Mouse (Mus musculus): ENCODE measurements around the gene 1700001C19Rik. TPM values are rescaled to one million over a fixed set of nuclear protein-coding genes. Genes with fewer than 3 reads are reported as not detected.

Gene 1700001C19Rik
- total RNA-seq, 1 experiment from 2014 or later, result not detected

DNA sequence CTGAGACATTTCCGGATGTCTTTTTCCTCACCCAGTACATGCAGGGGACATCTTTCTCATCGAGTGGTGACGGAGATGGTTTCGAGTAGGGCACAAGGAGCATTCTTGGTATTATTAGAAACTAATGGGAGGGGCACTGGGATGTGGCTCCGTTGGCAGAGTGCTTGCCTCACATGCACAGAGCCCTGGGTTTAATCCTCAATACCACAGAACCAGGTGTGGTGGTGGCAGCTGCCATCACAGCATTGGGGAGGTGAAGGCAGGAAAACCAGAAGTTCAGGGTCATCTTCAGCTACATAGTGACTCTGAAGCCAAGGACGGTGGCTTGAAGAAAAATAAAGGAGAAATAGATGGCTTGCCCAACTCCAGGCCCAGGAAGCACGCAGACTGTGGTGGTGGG is 25.0 kb upstream of the 1700001C19Rik start:
- no peak for DNase-seq

DNA sequence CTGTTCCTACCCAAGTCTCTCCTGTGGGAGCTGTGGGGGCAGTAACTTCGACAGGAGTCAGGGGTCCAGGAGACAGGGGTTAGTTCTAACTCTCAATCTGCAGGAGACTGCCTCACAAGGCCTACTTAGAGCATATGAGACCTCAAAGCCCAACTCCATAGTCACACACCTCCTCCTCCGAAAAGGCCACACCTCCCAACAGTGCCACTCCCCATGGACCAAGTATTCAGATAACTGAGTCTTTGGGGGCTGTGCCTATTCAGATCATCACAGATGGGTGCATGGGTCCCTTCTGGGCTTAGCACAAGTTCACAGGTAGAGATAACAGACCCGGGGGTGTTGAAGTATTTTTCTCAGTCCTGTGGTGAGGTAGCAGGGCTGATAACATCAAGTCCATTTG is 24.5 kb upstream of the 1700001C19Rik start:
- DNase-seq, result no peak

DNA sequence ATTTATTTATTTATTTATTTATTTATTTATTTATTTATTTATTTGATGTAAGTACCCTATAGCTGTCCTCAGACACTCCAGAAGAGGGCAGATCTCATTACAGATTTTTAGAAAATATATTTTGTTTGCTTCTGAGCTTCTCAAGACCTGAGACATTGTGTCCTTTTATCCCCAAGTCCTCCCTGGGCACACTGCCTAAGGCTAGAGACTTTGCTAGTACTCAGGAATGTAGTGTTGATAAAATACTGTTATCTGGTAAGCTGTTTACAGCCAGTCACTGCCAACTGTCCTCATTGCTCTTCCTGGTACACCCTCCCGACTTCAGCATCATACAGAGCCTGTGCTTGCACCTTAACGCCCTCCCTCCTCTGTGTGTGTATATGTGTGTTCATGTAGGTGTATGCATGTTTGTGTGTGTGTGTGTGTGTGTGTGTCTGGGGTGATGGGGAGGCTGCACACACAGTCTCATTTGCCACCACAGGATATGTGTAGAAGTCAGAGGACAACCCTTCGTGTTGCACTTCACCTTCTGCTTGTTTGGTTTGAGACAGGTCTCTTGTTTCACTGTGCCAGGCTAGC is 22.3 kb upstream of the 1700001C19Rik start:
- no peak for DNase-seq

DNA sequence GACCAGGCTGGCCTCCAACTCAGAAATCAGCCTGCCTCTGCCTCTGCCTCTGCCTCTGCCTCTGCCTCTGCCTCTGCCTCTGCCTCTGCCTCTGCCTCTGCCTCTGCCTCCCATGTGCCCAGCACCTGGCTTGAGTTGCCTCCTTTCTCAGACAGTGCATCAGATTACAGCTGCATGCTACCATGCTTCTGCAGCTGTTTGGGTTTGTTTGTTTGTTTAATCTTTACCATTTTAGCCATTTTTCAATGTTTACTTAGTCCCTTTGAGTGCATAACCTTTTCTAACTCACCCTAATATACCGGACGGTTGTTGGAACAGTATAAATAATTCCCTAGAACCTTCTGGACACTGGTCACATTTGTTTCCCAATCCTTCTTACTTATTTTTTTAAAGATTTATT is 21.8 kb upstream of the 1700001C19Rik start:
- no peak for DNase-seq

DNA sequence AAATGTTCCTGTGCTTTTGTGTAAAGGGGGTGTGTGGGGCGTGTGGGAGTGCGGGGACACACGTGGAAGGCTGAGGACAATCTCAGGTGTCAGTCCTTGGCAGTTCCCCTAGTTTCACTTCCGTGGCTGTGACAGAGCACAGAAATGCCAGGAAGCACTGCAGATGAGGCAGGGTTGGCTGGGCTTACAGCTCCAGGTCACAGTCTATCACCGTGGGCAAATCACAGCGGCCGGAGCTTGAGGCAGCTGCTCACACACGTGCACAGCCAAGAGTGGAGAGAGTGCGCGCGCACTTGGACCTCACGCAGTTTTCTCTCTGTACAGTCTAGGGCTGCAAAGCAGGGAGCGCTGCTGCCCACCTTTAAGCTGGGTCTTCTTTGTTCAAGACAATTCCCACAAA is 21.1 kb upstream of the 1700001C19Rik start:
- no peak for DNase-seq

DNA sequence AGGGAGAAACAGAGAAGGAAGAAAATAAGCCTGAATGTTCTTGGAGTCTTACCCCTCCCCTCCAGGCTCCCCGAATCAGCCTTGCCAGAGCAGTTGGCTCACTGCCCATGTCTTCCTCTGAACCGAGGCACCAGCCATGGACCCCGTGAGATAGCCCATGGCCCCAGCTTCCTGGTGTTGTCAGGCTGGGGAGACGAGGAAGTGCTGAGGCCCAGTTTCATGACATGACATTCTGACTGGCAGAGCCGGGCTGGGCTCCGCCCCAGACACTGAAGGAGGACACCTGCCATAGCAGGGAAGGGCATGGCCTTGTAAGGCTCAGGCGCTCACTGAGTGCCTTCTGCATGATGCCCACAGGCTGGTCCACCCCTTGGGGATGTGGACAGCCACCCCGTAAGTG is 17.5 kb upstream of the 1700001C19Rik start:
- no peak for DNase-seq

DNA sequence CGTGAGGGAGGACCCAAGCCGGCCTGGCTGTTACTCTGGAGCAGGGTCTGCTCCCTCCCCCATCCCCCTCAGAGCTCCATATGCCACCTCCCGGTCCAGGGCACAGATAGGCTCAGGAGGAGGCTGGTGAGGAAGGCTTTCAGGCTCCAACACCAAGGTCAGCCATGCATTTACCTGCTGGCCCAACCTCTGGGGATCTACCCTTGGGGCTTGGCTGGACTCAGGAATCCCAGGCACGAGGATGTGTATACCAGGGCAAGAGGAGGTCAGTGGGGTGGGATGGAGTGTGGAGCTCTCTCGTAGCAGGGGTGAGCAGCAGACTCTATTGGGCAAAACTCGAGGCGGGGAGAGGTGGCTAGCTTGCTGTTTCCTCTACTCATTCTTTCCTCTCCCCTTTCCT is 15.7 kb upstream of the 1700001C19Rik start:
- no peak for DNase-seq

DNA sequence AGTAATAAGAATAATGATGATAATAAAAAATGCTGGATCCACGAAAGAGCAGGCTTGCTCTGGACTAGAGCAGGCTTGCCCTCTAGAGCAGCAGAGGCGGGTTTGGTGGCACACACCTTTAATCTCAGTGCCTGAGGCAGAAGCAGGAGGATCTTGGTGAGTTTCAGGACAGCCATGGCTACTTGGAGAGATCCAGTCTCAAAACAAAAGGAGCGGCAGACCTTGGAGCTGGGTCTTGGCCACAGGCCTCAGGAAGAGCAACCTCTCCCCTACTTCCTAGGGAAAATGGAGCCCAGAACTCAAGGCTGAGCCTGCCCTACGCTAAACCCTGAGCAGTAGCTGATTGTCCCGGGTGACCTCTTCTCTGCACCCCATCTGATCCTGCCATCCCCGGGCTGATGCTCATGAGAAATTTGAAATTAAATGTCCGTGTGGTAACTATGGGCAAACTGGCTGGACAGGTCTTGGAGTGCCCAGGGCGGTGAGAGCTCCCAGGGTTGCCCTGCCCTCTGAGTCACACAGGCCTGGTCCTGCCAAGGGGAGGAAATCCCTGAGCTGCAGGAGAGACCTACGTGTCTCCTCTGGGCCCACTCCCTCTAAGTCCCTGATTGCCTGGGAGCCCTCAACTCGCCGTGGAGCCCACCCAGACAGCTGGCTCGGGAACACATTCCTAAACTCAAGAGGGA is 13.8 kb upstream of the 1700001C19Rik start:
- peak; percentile 32 for DNase-seq

DNA sequence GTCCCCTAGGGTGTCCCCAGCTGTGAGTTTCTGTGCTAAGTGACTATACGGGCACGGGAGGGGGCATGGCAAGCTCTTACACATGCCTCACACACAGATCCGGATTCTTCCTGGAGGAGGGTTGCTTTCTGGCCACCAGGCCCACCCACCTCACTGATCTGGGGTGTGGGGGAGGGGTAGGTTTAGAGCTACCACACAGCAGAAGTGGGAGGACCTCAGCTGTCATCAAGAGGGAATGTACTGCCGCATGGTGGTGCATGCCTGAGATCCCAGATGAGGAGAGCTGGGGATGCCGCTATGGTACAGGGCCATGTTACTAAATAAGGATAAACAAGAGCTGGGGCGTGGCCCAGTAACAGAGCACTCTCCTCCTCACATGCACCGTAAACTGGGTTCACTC is 13.1 kb upstream of the 1700001C19Rik start:
- no peak for DNase-seq

DNA sequence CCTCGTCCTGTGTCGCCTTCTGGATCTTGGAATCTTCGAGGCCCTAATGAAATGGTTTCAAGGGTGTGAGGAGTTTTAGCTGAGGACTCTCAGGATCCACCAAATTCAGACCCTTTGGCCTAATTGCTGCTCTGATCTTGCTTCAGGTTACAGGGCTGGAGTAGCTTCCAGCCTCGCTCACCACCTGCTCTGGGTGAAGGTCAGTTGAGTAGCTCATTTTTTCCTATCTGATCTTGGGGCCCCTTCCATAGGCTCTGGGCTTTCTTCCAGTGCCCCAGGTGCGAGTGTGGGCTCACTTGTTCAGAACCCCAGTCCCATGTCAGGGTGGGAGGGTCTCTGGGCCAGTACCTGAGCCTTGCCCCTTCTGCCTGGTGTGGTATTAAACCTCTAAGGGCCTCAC is 12.3 kb upstream of the 1700001C19Rik start:
- DNase-seq, result no peak

DNA sequence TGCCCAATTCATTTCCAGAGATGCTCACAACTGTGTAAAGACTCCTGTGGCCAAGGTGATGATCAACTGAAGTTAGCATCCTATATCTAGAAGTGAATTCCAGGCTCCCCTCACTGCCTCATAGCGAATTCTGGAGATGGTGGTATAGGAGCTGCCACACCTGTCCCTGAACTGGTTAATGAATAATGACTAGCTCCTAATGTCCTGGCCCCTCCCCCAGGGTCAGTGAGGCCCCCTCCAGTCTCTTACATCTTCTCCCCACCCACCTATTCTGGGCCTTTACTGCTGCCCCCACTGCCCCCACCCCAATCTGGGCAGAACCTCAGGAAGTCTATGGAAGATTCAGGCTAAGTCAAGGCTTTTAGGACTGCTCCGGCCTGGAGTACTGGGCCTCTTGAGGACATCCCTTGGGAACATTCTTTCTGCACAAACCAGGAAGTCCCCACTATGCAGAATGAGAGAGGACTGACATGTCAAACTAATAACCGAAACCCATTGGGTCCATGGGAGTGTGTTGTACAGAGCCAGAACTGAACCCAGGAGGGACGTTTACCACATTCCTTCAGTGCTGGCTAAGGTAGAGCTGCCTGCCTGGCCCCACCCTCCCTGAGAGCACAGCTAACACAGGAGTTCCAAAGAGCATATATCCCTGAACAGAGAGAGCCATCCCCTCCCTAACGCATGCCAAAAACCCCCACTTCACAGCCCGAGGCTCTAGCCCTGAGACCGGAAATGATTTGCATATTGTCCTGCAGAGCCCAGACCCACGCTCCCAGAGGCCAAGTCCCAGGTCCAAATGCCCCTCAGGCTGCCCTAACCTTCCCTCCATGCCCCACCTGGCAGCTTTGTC is 11.6 kb upstream of the 1700001C19Rik start:
- DNase-seq, result no peak

DNA sequence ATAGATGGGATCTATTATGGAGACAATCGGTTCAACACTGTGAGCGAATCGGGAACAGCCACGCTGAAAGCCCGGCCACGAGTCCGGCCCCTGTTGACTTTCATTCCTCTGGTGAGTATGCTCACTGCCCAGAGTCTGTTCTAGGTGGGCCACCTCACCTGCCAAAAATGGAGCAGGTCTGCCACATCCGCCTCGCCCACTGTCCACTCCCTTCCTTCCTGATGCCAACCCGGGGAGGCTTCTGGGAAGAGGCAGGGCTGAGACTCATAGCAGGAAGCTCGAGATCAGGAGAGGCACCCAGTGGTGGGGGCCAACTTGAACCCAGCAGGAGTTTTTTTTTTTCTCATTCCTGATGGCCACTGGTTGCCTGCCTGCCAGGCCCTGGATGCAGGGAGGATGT is 9.4 kb upstream of the 1700001C19Rik start:
- DNase-seq, result no peak

DNA sequence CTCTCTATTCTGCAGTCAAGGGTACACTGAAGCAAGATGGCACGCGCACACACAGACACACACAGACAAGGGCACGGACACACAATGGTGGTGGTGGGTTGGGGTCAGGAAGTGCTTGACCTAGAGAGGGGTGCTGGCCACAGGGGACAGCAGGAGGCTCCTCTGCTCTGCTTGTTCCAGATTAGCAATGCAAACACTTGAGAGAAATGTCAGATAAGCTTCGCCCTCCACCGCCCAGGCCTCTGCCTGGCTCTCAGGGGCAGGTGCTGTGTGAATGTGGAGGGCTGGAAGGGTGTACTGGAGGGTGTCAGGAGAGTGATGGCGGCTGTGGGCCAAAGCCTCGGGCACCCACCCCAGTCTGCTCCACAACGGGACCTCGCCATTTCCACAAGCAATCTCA is 8.8 kb upstream of the 1700001C19Rik start:
- no peak for DNase-seq

DNA sequence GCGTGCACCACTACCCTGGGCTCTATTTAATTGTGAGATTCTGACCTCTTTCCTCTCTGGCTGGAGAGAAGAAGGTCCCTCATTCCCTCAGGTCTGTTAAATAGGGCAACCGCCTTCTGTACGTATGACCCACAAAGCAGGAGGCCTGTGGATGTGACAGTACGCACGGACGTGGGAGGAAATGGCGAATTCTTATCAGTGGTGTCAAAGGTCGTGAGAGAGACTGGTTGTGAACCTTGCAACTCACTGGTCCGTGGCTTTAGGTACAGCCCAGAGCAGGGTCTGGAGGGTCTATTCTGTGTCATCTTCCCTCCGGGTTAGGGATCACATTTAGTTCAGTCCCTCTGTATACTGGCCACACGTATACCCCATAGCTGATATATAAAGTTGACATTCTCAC is 8.3 kb upstream of the 1700001C19Rik start:
- no peak for DNase-seq

DNA sequence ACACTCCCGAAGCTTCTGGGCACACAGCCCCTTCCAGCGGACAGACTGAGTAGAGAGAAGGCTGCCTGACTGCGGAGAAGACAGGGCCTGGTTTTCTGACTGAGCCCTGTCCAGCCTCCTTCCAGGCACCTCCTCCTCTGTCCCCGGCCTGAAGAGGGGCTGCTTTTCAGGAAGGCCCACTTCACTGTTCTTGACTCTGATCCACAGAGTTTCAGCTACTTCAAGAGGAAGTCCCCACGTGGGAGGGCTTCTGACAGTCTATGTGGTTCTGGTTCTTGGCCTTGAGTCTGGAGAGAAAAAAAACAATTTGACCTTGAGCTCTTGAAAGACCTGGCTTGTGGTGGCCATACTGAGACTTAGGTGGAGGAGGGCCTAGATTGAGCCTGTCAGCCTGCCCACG is 6.9 kb upstream of the 1700001C19Rik start:
- no peak for DNase-seq

DNA sequence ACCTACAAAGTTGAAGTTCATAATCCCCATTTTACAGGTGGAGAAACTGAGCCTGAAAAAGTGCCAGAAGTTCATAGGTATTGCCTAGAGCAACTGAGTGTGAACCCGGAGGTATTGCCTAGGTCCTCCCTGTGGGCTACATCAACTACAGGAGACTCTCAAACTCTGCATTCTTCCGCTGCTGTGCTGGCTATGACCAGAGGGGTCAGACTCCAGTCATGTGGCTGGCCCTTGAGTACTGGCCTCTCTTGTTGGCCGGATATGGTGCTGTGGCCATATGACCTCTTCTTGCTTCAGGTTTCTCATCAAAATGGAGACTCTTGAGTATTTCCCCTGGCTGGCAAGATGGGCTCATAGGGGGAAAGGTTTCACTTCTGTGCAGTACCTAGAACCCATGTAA is 5.1 kb upstream of the 1700001C19Rik start:
- DNase-seq, result no peak

DNA sequence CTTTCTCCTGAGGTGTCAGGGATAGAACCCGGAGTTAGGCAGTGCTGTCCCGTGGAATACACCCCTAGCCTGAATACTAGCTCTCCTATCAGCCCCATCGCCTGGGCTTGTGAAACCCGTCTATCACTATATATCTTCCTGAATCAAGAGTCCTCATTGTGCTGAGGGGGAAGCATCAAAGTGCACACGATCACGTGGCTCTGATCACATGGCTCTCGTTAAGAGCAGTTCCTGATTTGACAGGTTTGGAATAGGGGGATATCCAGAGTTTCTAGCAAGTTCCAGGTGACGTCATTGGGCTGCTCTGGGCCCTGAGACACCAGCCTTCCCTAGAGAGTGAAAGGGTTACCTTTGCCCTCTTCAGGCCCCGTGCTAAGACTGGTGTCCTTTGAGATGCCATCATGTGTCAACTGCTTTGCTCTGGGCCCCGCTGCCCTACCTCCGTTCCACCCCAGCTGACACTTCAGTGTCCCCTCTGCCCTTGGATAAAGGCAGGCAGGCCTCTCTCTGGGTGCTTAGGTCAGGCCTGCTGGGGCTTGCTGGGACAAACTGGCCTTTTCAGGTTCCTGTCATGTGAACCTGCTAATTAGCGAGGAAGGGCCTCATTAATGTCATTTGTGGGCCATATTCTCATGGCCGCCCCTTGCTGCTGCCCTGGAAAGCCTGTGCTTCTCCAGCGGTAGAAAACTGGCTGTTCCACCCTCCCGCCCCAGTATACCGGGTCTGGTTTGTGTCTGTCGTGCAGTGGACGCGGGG is 4.3 kb upstream of the 1700001C19Rik start:
- no peak for DNase-seq

DNA sequence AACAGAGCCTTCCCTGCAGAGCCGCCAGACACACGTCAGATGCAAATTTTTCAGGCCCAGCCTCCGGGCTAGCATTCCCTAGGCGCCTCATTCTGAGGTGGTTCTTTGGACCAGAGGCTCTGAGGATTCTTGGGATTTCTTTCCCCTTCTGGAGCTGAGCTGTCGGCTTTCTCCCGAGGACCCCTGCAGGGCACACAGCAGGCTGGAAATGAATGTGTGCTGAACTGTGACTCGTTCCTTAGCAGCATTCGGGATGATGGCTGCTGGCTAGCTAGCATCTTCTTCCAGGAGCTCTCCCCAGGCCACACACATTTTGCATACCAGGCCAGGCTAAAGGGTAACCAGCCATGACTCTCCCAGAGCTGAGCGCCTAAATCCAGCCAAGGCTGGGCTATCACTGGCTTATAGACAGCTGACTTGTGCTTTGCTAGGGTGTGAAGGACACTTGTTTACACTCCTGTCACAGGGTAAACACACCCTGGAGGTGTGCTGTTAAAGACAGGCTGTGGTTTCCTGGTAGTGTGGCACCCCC is 3.2 kb upstream of the 1700001C19Rik start:
- no peak for DNase-seq

DNA sequence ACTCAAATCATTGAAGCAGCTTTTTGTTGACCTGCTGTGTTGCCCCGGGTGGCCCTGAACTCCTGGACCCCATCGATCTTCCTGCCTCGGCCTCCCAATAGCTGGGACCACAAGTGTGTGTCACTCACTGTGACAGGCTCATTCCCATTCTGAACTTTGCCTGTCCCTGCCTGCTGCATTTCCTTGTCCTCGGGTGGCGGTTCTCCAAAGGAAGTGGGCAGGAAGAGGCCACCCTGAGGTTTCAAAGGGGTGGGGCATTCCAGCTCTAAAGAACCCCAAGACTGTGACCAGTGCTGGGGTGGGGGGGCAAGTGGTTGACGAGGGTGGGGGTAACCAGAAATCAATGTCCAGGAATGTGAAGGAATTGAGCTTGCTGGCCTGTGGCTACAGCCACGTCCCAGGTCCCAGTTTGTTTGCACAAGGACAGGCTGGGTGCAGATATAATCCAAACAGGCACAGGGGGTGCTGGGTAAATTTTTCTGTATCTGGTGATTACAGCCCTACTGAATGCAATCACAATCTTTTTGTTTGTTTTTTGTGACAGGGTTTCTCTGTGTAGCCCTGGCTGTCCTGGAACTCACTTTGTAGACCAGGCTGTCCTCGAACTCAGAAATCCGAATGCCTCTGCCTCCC is 2.3 kb upstream of the 1700001C19Rik start:
- no peak for DNase-seq

DNA sequence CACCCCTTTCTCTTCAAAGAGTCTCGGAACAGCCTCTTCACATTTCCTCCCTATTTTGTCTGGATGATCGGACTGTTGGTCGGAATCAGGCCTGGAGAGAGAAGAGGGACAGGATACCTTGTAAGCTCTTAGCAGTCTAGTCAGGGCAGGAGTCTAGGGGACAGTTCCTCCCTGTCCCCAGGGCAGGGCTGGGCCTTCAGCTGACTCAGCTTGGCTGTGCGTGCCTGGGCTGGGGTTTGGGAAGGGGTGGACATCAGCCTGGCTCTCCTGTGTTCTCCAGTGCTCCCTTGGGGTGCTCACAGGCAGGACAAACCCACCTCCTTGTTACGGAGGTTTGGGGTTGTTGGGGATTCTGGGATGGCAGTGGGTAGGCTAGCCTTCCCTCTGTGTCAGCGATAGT is 1.4 kb upstream of the 1700001C19Rik start:
- DNase-seq, result no peak

DNA sequence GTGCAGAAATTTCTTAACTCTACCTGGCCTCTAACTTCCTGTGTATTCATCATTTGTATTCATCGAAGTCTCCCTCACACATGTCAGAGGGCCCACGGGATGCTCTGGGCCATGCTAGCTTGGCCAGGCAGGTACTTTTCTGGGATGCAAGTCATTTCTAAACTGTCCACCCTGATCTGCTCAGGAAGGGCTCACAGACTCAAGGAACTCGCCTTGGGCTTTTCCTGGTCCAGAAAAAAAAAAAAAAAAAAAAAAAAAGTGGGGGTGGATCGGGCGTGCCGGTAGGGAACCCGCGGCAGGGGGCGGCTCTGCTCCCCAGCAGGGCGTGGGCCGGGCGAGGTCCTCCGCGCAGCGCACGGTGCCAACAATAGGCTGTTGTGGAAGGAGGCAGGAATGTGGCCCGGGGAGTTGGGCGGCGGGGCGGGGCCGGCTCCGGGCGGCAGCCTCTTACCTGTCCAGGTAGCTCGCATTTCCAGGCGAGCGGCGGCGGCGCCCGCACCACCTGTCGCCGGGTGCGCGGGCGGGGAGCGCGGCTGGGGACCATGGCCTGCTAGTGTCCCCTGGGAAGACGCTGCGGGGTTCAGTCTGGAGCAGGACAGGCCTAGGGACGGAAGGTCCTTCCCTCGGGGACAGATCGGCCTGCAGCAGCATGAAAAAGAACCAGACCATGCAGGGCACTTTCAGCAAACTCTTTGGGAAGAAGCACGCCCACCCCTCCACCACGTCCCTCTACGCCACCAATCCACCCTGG is 845 bp downstream of the 1700001C19Rik start, which contains the start of gene AI661453:
Gene AI661453 (plus strand): TSS at position 460 of the 751 bp plus-strand sequence.
- no peak for DNase-seq

Measured in adrenal gland, postnatal 25 days (tissue).